Mouse (Mus musculus): ENCODE data around the gene Prune2.
A peak's percentile ranks its signal among the peaks of the same experiment; 100 is the strongest.

The Prune2 gene

GRCm38 (mm10) chr19:17207141-17207540 lies 251.2 kb downstream of the Prune2 start:
- no peak for DNase-seq

- DNase-seq, result no peak
Measured at GRCm38 (mm10) chr19:17210541-17210940, 254.6 kb downstream of the Prune2 start.

GRCm38 (mm10) chr19:17214896-17215520 lies 259.1 kb downstream of the Prune2 start:
- DNase-seq, result no peak

GRCm38 (mm10) chr19:17218195-17218594 lies 262.3 kb downstream of the Prune2 start:
- no peak for DNase-seq

- peak; percentile 9 to 20 for DNase-seq
Measured at GRCm38 (mm10) chr19:17223801-17224200, 267.9 kb downstream of the Prune2 start.

DNA sequence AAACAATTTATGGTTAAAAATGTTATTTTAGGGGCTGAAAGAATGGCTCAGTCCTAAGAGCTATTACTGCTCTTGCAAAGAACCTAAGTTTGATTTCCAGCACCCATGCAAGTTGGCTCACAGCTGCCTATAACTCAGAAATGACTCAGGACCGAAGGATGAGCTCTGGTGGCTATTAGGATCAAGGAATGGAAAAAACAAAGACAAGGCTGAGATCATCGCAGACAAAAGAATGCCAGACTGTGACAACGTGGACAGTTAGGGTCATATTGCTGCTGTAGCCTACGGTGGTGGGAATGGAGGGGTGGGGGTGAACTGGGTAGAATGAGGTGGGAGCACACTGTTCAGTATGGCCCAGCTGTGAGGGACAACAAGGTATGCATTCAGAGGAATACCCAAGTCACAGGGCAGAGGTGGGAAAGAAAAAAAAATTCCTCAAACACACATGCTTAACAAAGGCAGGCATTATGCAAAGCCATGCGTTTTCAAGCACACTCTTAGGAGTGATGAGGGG lies 269.7 kb downstream of the Prune2 start:
- no peak for DNase-seq

DNA sequence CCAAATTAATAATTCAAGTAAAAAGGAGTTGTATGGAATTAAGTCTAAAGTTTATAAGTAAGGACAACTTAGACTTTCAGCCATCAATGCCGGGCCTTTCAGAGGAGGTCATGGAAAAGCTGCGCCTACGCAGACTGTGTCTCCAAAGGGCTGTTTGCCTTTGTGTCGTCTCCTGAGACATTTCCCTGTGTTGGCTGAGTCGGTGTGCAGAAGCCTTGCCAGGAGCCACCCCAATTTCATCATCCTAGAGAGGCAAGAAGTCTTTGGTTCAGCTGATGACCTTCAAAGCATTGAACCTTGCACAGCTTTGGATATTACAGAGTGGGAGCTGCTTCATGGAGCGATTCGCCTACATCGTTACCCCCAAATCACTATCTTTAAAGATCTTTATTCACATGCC lies 270.2 kb downstream of the Prune2 start:
- no peak for DNase-seq

DNA sequence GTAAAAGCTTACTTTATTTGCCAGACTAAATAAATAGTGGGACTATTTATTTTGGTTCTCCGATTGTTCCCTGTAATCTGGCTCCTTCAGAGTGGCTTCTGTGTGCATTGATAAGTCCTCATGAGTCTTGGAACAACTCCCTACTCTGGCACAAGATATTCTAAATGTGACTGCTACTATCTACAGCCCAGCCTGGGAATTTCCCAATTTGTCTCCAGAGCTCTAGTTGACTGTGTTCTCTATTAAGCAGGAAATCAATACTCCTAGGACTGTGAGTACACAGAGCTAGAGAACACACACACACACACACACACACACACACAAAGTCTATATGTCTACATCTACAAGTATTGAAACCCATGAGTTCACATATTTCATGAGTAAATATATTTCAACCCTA lies 274.1 kb downstream of the Prune2 start:
- no peak for DNase-seq

- DNase-seq, result no peak
Measured at GRCm38 (mm10) chr19:17238471-17238870, 282.6 kb downstream of the Prune2 start.

DNA sequence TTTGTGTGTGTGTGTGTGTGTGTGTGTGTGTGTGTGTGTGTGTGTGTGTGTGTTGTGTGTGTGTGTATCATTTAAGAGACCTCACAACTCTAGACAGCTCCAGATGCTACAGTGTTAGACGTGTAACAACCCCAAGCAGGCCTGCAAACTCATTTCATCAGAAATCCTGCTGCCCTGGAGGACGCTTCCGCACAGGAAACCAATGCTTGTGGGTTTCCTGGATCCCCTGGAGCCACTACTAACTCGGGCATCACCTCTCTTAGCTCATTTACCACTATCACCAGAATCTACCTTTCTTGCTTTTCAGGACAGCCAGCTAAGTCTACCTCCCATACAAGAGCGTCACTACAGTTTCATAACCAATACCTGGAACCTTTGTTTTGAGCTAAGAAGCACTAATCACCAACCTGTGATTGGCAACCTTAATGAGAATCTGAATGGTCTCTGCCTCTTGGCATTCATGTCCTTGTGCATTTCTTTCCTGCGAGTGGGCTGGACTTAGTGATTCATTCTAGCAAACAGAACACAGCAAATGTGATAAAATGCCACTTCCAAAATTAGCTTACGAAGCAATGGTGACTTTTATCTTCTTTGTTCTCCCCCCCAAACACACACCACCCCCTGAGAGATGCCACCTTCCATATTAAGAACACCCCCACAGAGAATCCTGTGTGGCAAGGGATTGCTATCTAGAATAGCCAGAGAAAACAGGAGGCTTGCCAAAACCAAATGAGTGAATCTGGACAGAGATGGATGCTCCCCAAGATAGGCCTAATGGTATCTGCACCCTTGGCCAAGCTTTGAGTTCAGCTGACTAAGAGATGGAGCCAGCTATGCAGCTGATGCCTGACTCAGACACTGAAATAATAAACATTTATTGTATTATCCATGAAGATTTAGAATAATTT lies 284.5 kb downstream of the Prune2 start:
- DNase-seq, result no peak

- DNase-seq, result no peak
Measured at GRCm38 (mm10) chr19:17241206-17241605, 285.3 kb downstream of the Prune2 start.

GRCm38 (mm10) chr19:17242962-17243361 lies 287.0 kb downstream of the Prune2 start:
- no peak for DNase-seq

- DNase-seq, result no peak
Measured at GRCm38 (mm10) chr19:17244544-17244943, 288.6 kb downstream of the Prune2 start.

DNA sequence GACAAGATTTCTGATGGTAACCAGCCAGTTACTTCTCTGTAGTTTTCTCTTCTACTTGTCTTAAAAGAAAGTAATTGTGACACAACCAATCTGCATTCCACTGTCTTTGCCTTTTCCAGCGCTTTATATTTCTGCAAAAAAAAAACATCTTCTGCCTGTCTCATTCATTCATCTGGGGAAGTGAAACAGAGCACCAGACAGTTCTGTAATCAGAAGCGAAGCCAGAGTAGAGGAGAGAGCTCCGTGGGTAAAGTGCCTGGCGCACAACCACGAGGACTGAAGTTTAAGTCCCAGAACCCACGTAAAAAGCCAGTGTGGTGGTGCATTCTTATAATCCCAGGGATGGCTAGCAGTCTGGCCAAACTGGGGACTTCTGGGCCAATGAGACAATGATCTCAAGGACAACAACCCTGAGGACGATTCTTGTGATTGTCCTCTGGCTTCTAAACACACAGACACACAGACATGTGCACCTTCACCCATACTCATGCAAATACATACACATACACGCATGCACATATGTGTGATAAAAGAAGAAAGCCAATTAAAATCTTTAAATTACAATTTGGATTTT lies 291.5 kb downstream of the Prune2 start:
- no peak for DNase-seq

DNA sequence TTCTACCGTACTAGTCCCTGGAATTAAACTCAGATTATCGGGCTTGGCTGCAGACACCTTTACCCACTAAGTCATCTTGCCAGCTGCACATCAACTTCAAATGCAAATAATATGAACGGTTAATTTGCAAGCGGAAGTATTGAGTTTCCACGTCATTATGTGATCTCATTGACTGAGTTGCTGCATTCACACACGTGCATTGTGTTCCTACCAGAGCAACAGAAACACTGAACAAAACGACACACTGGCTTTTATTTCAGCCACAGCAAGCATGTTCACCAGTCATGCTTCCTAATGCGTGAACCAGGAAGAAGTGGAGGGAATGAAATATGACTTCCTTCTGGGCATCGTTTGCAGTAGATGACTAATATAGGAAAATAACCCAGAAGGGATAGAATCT lies 293.8 kb downstream of the Prune2 start:
- no peak for DNase-seq

GRCm38 (mm10) chr19:17250801-17251200 lies 294.9 kb downstream of the Prune2 start:
- DNase-seq, result no peak

- no peak for DNase-seq
Measured at GRCm38 (mm10) chr19:17251453-17251852, 295.5 kb downstream of the Prune2 start.

GRCm38 (mm10) chr19:17252845-17253244 lies 296.9 kb downstream of the Prune2 start:
- no peak for DNase-seq

DNA sequence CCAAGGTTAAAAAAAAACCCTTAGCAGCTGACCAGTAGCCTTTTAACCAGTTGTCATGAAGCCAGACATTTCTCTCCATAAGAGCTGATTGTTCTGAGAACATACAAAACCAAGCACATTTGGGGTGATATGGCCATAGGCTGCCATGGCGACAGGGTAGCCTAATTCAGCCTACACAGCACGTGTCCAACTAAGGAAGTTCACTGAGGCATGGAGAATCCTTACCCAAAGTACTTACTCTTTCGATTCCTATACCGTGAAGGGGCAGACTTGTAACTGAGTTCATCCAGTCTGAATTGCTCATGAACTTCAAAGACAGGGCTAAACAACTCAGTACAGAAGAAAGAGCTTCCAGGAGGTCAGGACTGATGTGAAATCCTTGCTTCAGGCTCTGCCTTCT lies 299.6 kb downstream of the Prune2 start:
- no peak for DNase-seq

DNA sequence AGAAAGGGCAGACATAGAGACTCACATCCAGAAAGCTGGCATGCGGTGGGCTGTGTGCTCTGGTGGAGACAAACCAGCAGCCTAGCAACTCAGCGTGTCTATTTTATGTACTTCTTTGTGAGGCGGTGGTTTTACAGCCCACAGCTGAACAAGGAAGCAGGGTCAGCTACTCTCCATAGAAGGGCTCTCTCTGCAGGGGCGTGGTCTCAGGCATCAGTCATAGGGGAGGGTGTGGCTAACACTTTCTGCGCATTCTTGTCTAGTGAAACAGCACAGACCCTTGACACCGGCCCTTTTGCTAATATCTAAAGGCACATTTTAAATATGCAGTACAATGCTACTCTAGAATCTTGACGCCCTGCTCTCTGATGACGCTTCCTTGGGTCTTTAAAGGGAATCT lies 300.5 kb downstream of the Prune2 start:
- DNase-seq, result peak; percentile 30 to 37

DNA sequence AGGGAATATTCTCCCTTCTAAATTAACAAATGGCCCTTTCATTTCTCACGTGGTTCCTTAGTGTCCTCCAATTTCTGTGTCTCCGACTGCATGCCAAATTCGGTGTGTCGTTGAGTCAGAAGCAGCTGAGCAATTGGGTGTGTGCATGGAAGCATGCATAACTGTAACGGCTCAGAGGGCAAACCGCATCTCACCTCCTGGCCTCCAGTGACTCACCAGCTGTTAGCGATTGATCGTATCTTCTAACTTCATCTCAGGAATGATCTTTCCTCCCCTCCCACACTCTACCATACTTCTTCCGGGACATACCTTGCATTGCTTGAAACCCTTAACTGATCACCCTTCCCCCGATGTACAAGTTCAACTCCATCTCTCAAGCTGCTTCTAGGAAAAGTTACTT lies 300.9 kb downstream of the Prune2 start:
- no peak for DNase-seq

DNA sequence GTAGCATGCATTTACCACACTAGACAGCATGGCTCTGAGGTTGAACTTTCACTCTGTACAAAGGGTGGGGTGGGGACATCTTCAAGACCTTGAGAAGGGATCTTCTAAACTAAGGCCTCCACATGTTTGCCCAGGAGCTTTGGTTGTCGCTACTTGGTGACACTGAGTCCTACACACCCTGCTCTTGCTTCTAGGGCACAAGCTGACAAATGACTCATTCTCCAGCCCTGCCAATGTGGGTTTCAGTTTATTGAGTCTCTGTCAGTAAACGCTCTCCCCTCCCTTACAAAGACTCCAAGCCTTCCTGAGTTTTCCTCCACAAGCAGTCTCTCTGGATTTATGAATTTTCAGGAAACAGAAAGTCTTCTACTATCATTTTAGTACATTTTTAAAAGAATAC lies 307.3 kb downstream of the Prune2 start:
- no peak for DNase-seq

- no peak for DNase-seq
Measured at GRCm38 (mm10) chr19:17263679-17264370, 307.9 kb downstream of the Prune2 start.

All from spleen, adult 18-20 months (tissue).